Mouse (Mus musculus) inflammation-experienced regulatory T-cells, adult 6 months (primary cell): Measurements from ENCODE around the gene Col9a1. TPM values are rescaled to one million over a fixed set of nuclear protein-coding genes. Genes with fewer than 3 reads are reported as not detected.

Experiments
- ATAC-seq: one replicate; pipeline ENCODE4 v1.8.0; 2017
- polyA plus RNA-seq, 3 experiments: library from polyadenylated mRNA; unstranded; fragments of 100-300 nt; shearing (Covaris generic); gene quantifications; one replicate each; pipeline ENCODE4 v1.2.1; 2017

Gene Col9a1
- polyA plus RNA-seq, 3 experiments from 2014 or later, result not detected

DNA sequence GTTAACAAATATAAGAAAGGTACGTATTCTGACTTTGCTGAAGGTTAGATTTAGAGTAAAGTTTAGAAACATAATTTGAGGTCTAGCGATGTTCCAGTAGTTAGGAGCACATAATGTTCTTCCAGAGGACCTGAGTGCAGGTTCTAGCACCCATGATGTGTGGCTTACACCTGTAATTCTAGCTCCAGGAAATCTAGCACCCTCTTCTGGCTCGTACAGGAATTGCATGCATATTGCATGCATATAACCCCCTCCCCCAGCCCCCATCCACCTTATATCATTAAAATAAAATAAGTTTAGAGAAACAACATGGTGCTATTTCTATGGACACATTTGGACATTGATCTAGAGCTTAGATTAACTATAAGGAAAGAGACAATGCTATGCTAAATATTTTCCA is 123.3 kb downstream of the Col9a1 start:
- no peak for ATAC-seq

Other genes with a start within 250 kb of the Col9a1 start
- 10 to 100 TPM; 83.4 to 98.8 (median 83.7) TPM for gene Sdhaf4, start 172.0 kb upstream of the Col9a1 start, polyA plus RNA-seq
- gene Fam135a, start 77.3 kb upstream of the Col9a1 start, polyA plus RNA-seq, result 1 to 10 TPM in 1 of 3 experiments, under 1 TPM in 2; 0.13 to 1.6 (median 0.42) TPM